Mouse (Mus musculus) megakaryocyte, embryonic 14.5 days (primary cell): ENCODE results near the gene Thumpd1.

Source experiments
- FLI1 ChIP-seq: IDR thresholded peaks from 2 replicates; pipeline ENCODE4 v1.6.1; 2012; ENCODE audit warnings: low read length, inconsistent platforms, mixed read lengths
- GATA1 ChIP-seq: IDR thresholded peaks from 3 replicates; pipeline ENCODE4 v1.6.1; 2012; ENCODE audit warnings: mixed read lengths, low read length, inconsistent platforms, borderline replicate concordance

DNA sequence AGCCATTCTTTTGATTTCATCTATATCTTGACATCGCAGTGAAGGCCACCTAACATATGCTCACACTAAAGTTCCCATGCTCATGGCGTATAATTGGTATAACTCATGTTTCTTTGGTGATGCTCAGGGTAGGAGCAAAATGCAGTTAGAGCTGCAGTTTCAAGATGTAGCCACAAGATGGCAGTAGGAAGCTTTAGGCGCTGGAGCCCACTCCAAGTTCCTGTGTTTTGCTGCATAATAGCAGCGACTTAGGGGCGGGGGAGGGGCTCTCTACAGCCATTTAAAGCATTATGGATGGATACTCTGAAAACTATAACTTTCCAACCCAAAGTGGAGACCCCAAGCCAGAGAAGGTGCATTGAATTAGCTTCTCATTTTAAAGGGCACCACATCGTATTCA lies 47.1 kb downstream of the Thumpd1 start:
- no peak for TF ChIP-seq GATA1
- no peak for TF ChIP-seq FLI1
